Mouse (Mus musculus) 3134 (cell line): ENCODE measurements around the gene Myo18a.
A peak's percentile ranks its signal among the peaks of the same experiment; 100 is the strongest.
"Not testable (repeated sequence)": the region's sequence is repeated elsewhere in the genome, so short reads cannot be mapped to it uniquely, and the experiment has no call there.

Experiments
- DNase-seq: peaks from one replicate; pipeline ENCODE4 v3.0.0-alpha.2; 2011; ENCODE audit warnings: low spot score; ENCODE audit not compliant: insufficient read length; ENCODE audit errors: extremely low read depth

The Myo18a gene

GRCm38 (mm10) chr11:77762783-77763672, at the start of gene Myo18a:
Myo18a (plus strand) TSS chr11:77763246.
- peak; percentile 86 for DNase-seq

DNA sequence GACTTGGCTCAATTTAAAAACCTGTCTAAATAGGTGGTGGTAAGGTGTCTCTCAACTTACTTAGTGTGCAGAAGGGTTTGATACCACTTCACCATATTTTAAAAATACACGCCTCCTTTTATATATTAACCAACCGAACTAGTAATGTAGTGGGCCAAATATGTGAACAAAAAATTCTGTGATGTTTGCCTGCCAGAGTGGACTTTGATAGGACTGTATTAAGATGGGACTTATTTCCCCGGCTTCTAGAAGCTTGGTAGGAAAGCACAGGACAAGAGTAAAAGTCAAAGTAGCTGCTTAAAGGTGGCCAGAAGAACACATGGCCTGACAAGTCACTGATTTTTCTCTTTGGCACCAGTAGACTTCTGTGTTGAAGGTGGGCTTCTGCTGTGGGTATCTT, 49.3 kb upstream of the Myo18a start:
- DNase-seq, result no peak

DNA sequence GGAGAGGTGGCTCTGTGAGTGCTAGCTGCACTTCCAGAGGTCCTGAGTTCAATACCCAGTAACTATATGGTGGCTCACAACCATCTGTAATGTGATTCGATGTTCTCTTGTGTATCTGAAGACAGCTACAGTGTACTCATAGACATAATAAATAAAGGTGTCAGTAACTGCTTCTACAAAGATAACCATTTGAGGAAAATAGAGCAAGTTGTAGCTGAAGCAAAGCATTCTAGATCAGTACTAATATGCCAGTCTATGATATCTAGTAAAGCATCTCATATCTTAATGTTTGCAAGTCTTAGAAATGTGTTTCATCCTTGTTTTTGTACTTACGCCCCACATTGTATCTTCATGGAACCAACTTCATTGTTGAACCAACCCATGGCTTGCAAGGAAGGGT, 44.0 kb upstream of the Myo18a start:
- no peak for DNase-seq

- DNase-seq, result no peak
Observed at GRCm38 (mm10) chr11:77721389-77721788, 41.7 kb upstream of the Myo18a start.

GRCm38 (mm10) chr11:77724766-77725165, 38.3 kb upstream of the Myo18a start:
- DNase-seq, result no peak

DNA sequence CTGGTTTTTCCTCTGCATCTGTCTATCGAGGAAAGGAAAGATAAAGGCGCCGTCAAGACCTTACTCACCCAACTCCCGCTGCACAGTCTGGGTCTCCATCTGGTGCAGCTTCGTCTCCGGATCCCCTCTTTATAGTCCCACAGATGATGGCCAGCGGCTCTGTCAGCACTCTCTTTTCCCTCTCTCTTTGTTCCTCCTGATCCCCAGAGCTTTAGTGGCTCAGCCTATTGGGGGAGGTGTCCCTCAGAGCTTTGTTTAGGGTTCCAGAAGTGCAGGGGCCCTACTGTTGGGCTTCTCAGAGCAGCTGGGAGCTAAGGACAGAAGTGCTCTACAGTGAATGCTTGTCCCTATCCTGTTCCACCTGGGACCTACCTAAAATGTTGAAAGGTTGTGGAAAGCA, 37.9 kb upstream of the Myo18a start, which contains the start of gene Cryba1:
Gene Cryba1 (minus strand): TSS at position 101 of the 400 bp plus-strand sequence.
- no peak for DNase-seq

GRCm38 (mm10) chr11:77728587-77728986, 34.5 kb upstream of the Myo18a start:
- DNase-seq, result peak; percentile 23

DNA sequence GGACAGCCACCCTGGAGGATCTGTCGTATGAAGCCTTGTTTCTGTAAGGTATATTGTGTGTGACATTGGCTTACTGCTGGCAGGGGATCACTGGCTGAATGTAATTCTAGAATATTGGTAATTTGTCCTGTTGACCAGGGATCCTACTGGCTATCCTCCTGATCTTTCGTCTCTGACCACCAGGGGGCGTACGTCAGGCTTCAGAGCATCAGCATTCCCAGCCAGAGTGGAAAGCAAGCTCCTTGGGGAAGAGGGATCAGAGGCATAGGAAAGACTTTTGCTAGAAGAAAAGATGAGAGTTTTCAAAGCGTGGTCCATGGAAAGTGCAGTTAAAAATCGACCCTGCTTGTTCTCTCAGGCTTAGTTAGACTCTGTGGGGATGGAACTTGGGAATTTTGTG, 25.8 kb upstream of the Myo18a start:
- DNase-seq, result peak; percentile 23

DNA sequence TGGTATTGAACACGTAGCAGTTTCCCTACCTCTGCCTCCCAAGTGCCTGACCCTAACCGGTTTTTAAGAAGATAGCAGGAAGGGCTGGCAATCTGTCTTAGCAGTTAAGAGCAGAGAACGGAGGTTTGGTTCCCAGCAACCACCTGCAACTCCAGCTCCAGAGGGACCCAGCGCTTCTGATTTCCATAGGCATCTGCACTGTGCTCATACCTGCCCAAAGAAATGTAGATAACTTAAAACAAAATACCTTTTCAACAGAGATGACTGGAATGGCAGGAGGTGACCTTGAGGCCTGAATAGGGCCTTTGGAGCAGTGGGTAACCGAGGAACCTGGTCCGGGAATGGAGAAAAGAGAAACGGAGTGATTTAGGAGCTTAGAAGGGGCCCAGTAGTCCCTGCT, 24.5 kb upstream of the Myo18a start:
- no peak for DNase-seq

DNA sequence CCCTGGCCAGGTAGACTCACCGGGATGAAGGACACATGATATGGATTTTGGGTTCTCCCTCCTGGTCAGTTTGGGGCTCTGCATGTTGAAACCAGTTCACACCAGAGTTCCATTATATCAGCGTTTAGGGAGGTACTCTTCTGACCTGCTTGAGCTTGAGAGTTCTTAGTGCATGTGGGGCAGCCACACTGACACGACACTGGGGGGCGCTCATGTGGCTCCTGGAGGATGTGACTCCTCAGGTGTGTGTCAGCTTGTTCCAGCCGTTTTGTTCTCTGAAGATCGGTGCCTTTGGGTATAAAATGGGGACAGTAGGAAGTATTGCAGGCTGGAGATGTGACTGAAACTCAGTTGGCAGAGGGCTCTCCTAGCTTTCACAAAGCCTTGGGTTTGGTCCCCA, 19.1 kb upstream of the Myo18a start:
- no peak for DNase-seq

GRCm38 (mm10) chr11:77746652-77747051, 16.4 kb upstream of the Myo18a start:
- no peak for DNase-seq

DNA sequence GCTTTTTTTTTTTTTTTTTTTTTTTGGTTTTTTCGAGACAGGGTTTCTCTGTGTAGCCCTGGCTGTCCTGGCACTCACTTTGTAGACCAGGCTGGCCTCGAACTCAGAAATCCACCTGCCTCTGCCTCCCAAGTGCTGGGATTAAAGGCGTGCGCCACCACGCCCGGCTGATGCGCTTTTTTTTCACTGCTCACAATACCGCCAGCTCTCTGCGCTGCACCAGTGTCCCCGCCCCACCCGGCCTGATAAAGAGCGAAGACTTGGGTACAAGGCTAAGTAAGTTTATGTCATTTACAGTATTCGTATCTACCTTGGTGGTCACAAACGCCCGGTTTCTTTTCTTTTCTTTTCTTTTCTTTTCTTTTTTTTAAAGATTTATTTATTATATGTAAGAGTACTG, 15.9 kb upstream of the Myo18a start:
- DNase-seq, result not testable (repeated sequence)

GRCm38 (mm10) chr11:77748996-77749395, 14.1 kb upstream of the Myo18a start:
- no peak for DNase-seq

DNA sequence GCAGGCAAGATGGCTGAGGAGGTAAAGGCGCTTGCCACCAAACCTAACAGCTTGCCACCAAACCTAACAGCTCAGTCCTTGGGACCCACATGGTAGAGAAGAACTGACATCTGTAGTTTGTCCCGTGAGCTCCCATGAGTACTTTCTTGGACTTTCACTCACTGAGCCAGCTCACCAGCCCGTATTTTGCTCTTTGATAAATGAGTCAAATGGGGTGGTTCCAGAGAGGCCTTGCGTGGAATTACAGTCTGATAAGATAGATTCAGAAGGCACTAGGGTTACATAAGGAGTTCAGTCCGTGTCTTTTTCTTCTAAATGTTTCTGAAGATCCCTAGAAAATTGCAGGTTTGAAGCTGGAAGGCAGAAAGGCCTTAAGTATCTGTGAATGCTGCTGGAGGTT, 10.5 kb upstream of the Myo18a start:
- no peak for DNase-seq

DNA sequence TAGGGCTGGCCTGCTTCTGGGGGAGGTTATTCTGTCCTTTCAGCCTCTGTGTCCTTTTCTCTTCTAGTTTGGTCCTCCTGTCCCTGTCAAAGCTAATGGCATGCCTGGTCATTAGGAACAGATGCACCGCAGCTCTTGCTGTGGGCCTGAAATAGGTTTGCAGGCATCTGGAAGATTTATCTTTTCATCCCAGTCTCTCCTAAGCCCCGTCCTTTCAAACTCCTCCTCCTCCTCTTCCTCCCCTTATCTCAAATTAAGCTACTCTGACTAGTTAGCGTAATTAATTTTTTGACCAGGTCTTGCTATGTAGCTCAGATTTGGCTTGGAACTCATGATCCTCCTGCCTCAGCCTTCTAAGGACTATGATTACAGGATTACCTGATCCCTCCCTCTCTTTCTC, 9.6 kb upstream of the Myo18a start:
- DNase-seq, result no peak

GRCm38 (mm10) chr11:77760031-77760430, 3.0 kb upstream of the Myo18a start:
- DNase-seq, result no peak

DNA sequence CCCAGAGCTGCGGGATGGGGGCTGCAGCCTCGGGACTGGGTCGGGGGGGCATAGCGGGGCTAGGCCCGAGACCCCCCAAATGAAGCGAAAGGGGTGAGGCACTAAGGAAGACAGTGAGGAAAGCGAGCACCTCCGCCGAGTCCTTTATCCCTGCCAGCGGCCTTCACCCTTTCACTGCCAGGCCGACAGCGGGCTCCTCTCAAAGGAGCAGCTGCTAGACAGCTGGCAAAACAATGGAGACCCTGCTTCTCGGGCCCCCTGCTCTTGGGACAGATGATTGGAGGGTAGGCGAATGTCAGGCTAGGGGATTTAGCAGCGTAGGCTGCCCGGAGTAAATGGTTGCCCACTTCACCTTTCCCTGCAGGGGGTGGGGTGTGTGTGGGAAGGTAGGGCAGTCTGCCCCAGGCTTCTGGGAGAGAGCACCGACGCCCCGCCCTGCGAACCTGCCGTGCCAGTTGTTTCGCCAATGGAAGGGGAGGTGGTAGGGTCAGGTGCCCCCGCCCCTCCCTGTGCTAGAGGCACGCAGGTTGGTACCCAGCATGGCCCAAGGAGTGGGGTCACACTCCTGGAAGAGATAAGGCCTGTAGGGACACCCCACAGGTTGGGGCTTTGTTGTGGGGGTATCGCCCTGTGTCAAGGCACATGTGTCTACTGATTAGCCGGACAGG, 761 bp downstream of the Myo18a start:
- peak; percentile 73 for DNase-seq

DNA sequence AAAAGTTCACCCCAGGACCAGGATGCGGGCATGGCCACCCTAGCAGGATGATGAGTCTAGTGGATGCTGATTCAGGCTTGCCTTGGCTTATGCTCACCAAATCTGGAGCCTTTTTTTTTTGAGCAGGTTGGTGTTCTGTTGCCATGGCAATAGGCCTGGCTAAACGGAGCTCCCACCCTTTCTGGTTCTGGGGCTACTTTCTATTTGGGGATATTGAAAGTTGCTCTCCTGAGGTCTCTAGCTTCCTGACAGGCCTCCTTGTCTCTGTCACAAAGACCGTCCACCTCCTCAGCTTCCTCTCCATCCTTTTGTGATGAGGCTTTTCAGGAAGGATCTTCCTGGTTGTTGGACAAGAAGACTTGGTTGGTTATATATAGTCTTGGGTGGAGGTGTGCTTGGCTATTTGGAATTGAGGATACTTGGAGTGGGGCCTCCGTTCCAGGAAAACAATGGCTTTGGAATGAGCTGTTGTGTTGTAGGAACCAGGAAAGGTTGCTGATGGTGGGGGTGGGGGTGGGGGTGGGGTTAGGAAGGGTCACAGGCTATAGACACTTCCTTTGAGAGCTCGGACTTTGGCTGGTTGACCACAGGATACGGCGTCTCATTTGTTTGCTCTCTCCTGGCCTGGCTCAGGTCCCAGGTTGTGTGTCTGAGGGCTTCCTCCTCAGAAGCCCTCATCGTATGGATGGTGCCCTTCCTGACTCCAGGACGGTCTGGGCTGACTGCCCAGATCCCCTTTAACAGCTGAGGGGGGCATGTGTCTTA, 1.8 kb downstream of the Myo18a start:
- no peak for DNase-seq

DNA sequence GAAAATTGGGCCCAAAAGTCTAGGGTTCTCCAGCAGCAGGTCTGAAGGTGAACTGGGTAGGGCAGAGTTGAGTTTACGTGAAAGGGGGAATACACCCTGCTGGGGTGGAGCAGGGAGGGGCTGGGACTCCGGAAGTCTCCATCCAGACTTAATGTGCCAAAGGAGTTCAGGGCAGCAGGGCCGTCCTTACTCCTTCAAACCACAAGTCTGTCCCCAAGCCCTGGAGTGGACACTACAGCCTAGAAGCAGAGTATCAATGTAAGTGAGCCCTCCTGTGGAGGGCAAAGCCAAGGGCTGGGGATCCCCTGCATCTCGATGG, 2.4 kb downstream of the Myo18a start:
- DNase-seq, result no peak

DNA sequence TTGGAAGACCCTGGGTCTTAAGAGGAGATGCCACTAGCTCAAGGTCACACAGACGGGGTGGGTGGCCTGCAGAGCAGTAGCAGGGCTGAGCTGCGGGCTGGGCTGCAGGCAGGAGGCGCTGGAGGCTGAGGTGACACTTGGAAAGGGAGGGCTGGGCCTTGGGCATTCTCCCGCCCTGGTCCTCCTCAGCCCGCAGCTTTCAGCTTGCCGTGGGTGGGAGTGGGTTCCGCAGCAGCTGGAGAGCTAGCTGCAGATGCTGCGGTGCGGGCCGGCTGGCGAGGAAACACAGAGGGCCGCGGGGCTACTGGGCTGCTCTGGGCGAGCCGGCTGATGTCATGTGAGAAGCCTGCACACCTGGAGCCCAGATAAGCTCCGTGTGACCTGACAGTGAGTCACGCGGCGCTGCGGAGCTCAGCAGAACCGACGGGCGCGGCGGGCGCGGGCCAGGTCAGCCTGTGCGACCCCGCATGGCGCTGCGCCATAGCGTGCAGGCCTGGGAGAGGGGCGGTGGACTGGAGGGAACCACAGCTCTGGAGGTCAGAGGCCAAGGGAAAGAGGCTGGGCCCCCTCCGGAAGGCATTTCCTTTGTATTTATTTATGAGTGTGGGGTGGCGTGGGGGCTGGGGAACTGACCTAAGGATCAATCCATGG, 3.4 kb downstream of the Myo18a start:
- DNase-seq, result peak; percentile 43

- DNase-seq, result no peak
Observed at GRCm38 (mm10) chr11:77769496-77769895, 6.5 kb downstream of the Myo18a start.
